Mouse (Mus musculus) layer of hippocampus, adult 11-12 months (tissue): Measurements from ENCODE around the gene Dcbld2.
"Not testable (repeated sequence)": the region's sequence is repeated elsewhere in the genome, so short reads cannot be mapped to it uniquely, and the experiment has no call there.

Source experiments
- DNase-seq: peaks from one replicate; pipeline ENCODE4 v3.0.0; 2022; ENCODE audit warnings: low spot score

The Dcbld2 gene

GRCm38 (mm10) chr16:58450648-58451047 lies 42.4 kb downstream of the Dcbld2 start:
- DNase-seq, result no peak

GRCm38 (mm10) chr16:58451647-58452046 lies 43.4 kb downstream of the Dcbld2 start:
- no peak for DNase-seq

DNA sequence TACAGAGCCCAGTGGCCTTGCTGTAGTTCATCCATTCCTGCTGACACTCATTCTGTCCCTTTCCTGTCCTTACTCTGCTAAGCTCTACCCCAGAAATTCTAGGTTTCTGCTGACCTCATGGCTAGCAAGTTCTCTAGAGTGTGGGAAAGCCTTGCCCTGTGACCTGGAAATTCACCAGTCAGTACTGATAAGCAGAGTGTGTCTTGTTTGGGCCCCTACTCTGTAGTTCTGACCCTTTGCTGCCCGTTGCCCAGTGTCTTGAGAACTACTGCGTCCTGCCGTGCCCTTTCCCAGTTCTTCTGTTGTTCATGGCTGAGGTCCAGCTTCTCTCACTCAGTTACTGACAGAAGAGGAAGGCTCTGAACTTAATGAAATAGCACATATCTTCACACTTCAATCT lies 44.9 kb downstream of the Dcbld2 start:
- no peak for DNase-seq

DNA sequence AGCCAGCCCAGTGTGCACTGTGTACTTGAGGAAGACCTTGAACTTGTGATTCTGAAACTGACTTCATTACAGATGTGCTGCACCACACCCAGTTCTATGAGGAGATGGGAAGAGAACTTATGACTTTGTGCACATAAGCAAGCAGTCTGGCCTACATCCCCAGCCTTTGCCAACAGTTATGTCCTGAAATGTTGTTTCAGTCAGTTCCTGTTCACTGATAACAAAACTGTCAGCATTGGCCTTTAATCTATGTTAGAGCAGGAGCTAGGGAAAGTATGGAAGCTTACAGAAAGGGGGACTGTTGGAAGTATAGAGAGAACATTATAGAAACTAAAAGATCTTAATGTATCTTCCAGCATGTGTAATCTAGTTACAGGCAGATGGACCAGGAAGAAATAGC lies 45.6 kb downstream of the Dcbld2 start:
- DNase-seq, result no peak

DNA sequence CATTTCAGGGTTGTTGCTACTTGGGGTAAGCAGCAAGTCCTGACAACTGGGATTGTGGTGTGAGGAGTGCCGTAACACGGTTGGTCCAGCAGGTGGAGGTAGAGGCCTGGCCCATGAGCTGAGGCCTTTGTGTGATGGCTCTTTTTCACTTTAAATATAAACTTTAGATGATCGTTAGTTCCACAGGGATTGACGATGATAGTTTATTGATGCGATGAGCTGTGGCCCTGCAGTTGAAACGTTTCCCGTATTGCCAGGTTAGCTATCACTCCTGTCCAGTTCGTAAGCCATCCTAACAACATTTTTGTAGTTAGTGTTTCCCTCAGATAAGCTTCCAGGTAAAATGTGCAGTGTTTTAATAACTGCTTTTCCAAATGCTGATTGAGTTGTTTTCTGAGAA lies 46.4 kb downstream of the Dcbld2 start:
- DNase-seq, result peak; percentile 62

GRCm38 (mm10) chr16:58455118-58455517 lies 46.9 kb downstream of the Dcbld2 start:
- DNase-seq, result no peak

- no peak for DNase-seq
Observed at GRCm38 (mm10) chr16:58456445-58456844, 48.2 kb downstream of the Dcbld2 start.

GRCm38 (mm10) chr16:58456991-58457390 lies 48.7 kb downstream of the Dcbld2 start:
- no peak for DNase-seq

DNA sequence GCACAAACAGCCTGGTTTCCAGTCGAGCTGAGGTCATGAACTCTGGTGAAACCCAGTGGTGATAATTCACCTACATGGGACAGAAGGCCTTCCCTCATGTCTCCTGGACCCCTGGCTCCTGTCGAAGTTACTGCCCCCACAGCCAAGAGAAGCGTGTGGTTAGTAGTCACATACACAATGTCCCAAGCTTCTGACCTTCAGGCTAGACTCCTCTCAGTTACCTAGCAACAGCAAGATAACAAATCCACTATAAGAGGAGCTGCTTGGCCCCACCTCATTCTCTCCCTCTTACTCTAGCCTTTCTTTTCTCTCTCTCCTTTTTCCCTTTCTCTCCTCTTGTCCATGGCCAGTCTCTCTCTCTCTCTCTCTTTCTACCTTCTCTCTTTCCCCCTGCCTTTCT lies 51.7 kb downstream of the Dcbld2 start:
- DNase-seq, result not testable (repeated sequence)

- no peak for DNase-seq
Observed at GRCm38 (mm10) chr16:58460386-58460785, 52.1 kb downstream of the Dcbld2 start.

DNA sequence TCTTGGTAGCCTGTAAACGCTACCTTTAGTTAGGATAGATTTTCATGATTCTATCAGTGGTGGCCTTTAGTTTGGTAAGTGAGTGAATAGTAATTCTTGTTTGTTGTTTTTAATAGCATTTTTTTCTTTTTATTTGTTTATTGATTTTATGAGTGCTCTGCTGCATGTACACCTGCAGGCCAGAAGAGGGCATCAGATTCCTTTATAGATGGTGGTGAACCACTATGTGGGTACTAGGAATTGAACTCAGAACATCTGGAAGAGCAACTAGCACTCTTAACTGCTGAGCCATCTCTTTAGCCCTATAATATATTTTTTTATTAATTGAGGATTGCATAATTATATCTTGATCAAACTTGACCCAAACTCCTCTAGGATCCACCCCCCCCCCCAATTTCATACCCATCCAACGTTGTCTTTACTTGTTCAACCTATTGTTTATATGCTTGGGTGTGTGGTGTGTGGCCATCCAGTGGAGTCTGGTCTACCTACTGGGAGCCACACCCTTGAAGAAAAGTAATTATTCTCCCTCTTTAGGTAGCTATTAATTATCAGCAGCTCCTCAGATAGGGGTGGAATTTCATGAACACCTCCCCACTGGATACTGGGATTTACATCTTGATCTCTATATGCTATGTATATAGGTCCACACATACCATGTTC lies 53.7 kb downstream of the Dcbld2 start:
- DNase-seq, result no peak

GRCm38 (mm10) chr16:58462519-58462918 lies 54.3 kb downstream of the Dcbld2 start:
- no peak for DNase-seq

DNA sequence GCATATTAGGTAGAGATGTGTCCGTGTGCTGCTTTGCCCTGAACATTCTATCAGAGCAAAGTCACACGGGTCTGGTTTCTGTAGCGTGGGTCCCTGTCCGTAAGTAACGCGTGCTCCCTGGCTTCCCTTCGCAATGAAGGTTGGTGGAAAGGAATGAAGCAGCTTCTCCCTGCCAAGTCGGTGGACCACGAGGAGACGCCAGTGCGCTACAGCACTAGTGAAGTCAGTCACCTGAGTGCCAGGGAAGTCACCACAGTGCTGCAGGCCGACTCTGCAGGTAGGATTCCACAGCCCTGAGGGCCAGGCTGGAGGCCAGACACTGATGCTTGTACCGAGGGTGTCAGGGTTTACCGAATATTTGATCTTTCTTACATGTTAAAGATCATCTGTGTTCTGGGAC lies 55.8 kb downstream of the Dcbld2 start:
- no peak for DNase-seq

- no peak for DNase-seq
Observed at GRCm38 (mm10) chr16:58465412-58465811, 57.2 kb downstream of the Dcbld2 start.

GRCm38 (mm10) chr16:58470061-58470460 lies 61.8 kb downstream of the Dcbld2 start:
- no peak for DNase-seq

GRCm38 (mm10) chr16:58470841-58471240 lies 62.6 kb downstream of the Dcbld2 start:
- DNase-seq, result no peak

DNA sequence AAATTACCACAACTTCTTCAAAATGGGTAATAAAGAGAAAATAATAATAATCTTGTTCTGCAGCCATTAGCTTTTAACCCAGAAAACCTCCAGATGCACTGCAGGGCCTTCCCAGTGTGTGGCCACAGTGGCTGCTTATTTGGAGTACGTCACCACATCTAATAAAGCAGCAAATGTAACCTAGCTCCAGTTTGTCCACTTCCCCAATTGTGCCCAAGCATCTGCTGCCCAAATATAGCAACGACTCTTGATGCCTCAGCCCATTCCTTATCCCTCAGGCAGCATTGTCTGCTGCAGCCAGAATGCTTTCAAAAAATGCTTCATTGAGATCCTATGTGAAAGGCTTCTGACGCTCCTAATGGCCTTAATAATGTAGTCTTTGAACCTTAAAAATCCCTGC lies 66.6 kb downstream of the Dcbld2 start:
- DNase-seq, result no peak

- DNase-seq, result no peak
Observed at GRCm38 (mm10) chr16:58475544-58476154, 67.4 kb downstream of the Dcbld2 start.

GRCm38 (mm10) chr16:58476363-58476762 lies 68.1 kb downstream of the Dcbld2 start:
- DNase-seq, result no peak

DNA sequence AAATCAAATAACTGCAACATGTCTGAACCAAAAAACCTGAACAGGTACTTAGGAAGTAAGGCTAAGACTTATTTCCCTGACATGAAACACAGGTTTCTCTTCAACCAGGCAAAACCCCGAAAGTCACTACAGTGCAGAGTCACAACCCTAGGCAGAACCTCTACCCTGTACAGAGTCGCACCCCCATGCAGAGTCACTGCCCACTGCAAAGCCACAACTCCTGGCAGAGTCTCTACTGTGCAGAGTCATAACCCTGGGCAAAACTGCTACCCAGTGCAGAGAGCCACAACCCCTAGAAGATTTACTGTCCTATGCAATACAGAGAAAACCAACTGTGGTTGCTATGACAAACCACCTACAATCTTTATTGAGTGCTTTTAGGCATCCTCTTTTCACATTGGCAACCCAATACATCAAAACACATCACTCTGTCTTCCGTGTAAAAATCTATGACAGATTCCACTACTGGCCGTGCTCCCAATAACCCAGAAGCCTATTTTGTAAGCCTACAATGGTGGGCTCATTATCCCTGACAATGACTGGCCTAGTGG lies 71.7 kb downstream of the Dcbld2 start:
- DNase-seq, result no peak

DNA sequence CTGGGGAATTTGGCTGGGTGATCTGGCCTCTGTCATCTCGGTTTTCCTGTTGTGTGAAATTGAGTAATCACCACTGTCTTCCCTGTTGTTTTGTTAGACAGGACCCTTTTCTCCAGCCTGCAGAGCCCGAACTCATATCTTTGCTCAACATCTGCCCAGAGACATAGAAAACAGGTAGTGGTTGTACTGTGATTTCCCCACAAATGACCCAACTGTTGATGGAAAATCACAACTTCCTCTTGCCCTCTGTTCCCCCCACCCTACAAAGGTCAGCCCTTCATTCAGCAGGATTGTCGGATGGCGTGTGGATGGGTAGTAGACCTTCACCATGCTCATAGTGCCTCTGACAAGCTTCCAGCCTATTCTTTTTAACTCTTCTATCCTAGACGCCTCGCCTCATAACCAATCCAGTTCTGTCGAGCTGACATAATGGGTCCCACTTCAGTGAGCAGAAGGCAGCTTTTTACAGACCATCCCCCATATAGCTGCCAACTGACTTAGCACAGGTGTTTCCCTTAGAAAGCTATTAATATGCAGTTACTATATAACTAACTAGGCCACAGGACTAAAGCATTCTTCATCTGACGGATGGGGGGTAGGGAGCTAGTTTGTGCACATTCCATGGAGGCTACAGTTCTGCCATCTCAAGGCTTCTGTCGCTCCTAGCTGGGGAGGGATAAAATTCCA lies 73.1 kb downstream of the Dcbld2 start:
- DNase-seq, result no peak

DNA sequence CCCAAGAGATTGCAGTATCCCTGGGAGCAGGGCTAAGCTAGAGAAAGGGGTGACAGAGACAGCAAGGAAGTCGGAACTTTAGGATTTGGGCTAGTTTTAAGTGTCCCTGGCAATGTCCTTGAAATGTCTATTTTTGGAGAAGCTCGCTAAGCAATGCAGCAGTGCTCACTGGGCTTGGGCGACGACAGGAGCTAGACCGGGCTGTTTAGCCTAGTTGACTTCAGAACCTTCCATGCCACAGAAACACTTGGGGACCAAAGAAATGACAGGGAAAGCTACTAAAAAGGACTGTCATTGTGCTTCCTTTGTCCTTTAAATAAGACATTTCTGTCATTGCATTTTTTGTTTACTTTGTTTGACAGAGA lies 73.6 kb downstream of the Dcbld2 start:
- no peak for DNase-seq

- no peak for DNase-seq
Observed at GRCm38 (mm10) chr16:58482296-58482695, 74.1 kb downstream of the Dcbld2 start.
